Mouse (Mus musculus): ENCODE data around the gene Nploc4.

Nploc4 gene

GRCm38 (mm10) chr11:120378031-120378610, 59.4 kb downstream of the Nploc4 start:
- no peak for DNase-seq (ENCODE audit: extremely low spot score)

DNA sequence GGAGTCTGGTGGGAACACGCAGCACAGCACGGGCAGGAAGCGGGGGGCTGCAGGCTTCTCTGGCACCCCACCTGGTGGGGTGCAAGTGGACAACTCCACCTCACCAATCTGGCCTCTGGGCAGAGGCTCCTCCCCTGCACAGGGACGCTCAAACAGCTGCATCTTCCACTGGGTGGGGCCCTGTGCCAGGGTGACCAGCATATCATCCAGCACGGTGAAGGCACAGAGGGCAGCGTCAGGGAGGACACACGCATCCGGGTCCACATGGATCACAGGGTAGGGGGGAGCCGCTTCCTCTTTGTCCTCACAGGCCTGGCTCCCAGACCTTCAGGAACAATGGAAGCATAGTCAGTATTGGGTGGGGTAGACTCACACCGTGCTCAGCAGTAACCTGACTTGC, 60.2 kb downstream of the Nploc4 start:
- DNase-seq (ENCODE audit: extremely low spot score) = no peak

DNA sequence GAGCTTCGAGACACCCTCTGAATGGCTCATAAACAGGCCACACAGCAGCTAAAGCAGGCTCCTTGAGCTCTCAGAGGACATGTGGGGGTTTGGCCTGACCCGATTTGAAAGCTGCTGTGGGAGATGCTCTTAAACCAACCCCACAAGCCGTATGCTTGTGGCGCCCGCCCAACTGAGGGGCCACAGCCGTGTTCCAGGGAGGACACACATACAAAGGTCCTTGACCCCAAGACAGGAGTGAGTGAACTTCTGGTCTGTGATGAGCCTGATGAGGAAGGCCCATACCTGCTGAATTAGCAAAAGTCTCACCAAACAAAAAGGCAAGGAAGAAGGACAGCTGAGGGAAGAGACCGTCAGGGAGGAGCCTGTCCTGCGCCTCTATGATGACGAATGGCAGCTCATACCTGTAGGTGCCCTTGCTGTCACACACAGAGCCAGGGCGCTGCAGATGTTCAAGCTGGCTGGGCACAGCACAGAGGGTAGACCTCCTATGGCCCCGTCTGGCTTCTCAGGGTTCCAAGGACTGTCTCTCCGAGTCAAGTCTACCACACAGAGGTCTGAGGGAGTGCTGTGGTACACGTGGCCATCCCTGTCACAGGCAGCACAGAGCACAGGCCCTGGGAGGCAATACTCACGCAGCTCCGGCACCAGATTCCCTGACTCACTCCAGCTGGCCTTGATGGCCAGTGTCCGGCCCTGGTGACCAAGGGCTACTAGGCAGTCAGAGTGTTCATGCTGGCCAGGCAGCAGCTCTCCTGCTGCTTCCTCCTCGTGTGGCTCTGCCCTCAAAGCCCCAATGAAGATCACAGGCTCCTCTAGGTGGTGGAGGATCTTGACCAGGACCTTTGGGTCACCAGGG, 61.0 kb downstream of the Nploc4 start:
- DNase-seq (ENCODE audit: extremely low spot score) = no peak

GRCm38 (mm10) chr11:120375324-120375723, 62.2 kb downstream of the Nploc4 start:
- no peak for DNase-seq (ENCODE audit: extremely low spot score)

DNA sequence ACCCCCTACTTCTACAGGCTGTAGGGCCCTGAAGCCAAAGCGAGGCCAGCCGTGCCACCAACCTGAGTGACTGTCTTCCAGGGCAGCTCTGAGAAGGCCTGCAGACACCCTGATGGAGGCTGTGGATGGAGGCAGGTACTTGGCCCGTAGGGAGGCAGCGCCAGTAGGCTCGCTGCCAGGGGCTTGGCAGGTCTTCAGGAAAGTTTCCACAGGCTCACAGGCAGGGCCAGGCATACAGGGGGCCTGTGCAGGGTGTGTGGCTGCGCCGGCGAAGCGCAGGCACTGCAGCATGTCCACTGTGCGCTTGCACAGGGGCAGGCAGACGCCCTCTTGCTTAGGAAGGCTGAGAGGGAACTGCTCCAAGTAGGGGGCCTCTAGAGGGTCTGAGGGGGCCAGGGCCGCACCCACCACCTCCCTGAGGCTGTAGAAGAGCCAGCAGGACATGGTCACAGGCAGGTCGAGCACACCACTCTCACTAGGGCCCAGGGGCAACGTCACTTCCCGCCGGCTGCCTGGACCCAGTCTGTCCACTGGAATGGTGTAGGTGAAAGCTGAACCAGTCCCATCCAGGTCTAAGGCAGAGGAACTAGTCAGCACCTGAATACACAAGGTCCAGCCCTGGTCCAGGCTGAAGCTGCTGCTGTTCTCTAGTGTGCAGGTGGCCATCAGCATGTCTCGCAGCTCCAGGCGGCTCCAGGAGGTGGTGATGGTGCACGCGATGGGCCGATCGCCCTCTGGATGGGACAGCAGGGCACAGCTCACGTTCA, 63.5 kb downstream of the Nploc4 start:
- DNase-seq (ENCODE audit: extremely low spot score) = no peak

GRCm38 (mm10) chr11:120373025-120373424, 64.5 kb downstream of the Nploc4 start:
- no peak for DNase-seq (ENCODE audit: extremely low spot score)

- DNase-seq (ENCODE audit: extremely low spot score) = peak; percentile 49
These were observed 67.9 kb downstream of the Nploc4 start for GRCm38 (mm10) chr11:120369656-120370055.

DNA sequence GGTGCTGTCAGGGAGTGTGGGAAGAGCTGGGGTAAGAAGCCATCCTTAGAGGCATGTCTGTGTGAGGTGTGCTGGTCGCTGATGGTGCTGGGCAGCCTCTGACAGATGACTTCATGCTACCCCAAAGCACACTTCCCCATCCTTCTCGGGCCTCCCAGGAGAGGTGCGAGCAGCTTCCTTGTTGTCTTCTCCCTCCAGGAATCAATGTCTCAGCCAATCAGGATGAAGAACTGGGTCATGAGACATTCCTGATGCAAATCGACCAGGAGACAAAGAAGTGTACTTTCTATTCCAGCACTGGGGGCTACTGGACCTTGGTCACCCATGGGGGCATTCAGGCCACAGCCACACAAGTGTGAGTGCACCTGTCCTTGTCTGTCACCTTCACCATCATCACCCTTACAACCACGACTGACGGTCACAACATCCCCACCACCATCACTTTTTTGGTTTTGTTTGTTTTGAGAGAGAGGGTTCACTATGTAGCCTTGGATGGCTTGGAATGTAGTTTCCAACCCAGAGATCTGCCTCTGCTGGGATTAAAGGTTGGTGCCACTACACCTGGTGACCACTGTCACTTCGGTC, 71.0 kb downstream of the Nploc4 start:
- DNase-seq (ENCODE audit: extremely low spot score) = no peak

DNA sequence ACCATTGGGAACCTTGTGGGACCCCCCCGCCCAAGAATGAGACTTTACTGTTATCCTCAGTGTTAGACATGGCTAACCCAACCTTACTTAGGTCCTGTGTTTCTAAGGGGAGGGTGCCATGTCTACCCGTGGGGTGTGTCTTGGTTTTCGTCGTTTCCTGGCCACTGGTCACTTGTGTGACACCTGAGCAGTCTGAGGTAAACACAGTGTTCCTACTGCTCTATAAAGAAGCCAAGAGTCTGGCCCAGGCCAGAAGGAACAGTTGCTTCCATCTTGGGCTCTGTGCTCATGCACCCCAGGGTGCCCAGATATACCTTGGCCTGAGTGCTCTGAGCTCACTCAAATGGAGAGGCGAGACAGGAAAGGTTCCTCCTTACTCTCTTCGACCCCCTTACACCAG, 74.6 kb downstream of the Nploc4 start:
- no peak for DNase-seq (ENCODE audit: extremely low spot score)

DNA sequence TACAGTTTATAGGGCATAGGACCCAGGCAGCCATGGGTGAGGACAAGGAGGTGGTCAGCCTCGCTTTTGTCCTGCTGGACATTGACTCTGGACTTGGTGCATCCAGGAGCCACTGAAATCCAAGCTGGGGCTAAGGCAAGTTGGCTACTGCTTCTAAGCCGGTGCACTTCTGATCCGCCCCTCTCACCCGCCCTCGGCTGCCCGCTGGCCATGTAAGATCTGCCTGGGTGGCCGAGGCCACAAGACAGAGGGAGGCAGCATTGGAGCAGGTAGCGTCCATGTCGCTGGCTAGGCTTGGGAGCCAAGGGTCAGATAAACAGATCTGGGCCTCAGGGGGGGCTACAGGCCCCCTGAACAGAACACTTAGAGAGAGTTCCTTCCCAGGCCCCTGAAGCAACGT, 76.2 kb downstream of the Nploc4 start, which contains the start of gene Fscn2:
Fscn2 (plus strand) TSS at position 240 of the 400 bp plus-strand sequence.
- no peak for DNase-seq (ENCODE audit: extremely low spot score)

GRCm38 (mm10) chr11:120360755-120361154, 76.8 kb downstream of the Nploc4 start:
- no peak for DNase-seq (ENCODE audit: extremely low spot score)

DNA sequence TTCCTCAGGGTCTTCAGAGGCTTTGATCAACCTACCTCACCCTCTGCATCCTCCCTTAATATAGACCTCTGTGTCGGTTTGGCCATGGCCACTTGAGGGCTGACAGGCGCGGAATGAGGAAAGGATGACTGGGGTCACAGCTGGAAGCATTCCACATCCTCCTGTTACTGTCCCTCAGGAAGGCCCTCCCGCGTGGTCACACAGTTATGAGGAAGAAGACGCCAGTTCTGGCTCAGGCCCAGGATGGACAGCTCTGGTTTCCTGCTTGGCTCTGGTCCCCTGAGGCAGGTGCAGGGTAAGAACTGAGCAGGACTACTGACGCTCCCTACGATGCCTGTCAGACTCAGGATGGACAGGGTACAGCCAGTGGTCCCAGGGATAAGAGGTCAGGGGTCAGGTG, 77.4 kb downstream of the Nploc4 start:
- DNase-seq (ENCODE audit: extremely low spot score) = no peak

DNA sequence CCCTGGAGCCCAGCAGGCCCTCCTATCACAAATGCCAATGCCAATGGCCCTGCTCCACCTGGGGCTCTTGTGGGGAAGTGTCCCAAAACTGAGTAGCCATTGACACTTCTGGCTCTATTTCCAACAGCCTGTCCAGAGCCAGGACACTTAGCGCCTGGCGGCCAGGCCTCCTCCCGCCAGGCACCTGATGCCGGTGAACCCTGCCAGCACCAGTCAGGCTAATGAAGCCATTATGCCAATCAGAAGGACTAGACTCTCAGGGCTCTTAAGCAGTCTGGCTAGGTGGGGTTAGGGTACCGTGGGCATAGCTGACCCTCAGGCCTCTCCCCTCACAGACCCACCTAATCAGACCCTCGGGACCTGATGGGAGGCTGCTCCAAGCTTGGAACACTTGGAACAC, 78.1 kb downstream of the Nploc4 start:
- DNase-seq (ENCODE audit: extremely low spot score) = no peak

DNA sequence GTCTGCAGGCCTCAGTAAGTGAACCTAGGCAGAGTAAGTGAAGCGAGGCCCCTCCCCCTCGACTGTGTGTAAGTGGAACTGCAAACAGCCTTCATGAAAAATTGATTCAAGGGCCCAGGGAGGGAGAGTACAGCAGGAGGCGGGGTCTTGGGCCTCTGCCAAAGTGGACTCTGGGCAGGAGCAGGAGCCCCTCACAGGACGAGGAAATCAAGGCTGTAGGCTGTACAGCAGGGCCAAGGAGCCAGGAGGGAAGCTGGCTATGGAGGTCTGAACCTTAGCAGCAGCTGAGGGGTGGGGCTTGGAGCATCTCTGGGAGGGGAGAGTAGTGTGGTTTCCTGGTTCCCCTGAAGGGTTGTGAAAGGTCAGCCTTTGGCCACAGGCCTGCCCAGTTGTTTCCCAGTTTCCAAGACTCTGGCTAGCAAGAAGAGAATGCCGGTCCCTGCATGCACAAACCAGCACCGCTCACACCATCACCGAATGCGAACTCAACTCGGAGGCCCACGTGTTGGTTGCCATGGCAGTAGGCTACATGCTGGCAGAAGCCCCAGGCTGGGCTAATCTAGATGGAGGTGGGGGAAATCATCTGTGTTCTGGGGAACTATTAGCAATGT, 79.6 kb downstream of the Nploc4 start:
- peak; percentile 42 for DNase-seq (ENCODE audit: extremely low spot score)

DNA sequence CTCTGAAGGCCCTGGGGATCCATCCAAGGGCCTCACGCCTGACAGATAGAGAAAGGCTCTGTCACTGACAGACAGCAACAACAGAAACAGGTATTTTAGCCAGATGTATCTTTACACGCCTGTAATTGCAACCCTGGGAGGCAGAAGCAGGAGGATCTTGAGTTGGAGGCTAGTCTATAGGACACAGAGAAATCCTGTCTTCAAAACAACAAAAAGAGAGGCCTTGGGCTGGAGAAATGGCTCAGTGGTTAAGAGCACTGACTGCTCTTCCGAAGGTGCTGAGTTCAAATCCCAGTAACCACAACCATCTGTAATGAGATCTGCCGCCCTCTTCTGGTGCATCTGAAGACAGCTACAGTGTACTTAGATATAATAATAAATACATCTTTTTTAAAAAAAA, 80.6 kb downstream of the Nploc4 start:
- no peak for DNase-seq (ENCODE audit: extremely low spot score)

DNA sequence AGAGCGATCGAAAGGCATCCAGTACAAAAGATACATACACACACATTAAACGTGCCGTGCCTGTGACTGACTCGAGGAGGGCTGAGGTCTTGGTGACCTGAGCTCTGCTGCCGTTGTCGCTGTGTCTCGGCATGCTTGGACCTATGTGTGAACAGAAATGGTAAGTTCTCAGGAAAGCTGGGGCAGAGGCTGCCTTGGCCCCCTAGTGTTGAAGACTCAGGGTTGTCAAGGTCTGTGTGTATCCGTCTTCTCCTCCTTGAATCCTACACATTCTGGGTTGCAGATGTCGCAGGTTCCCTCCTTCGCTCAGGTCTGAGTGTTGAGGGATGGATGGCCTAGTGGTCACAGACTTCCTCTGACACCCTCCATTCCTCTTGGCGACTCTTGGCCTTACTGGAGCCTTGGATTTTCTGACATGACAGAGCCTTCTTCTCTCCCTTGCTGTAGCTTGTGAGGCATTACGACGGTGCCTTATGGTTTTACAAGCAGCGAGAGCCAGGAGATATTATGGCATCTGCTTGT, 81.1 kb downstream of the Nploc4 start:
- no peak for DNase-seq (ENCODE audit: extremely low spot score)

- DNase-seq (ENCODE audit: extremely low spot score) = no peak
These were observed 82.0 kb downstream of the Nploc4 start for GRCm38 (mm10) chr11:120355277-120356039.

GRCm38 (mm10) chr11:120354304-120355276, 82.9 kb downstream of the Nploc4 start:
- DNase-seq (ENCODE audit: extremely low spot score) = no peak

DNA sequence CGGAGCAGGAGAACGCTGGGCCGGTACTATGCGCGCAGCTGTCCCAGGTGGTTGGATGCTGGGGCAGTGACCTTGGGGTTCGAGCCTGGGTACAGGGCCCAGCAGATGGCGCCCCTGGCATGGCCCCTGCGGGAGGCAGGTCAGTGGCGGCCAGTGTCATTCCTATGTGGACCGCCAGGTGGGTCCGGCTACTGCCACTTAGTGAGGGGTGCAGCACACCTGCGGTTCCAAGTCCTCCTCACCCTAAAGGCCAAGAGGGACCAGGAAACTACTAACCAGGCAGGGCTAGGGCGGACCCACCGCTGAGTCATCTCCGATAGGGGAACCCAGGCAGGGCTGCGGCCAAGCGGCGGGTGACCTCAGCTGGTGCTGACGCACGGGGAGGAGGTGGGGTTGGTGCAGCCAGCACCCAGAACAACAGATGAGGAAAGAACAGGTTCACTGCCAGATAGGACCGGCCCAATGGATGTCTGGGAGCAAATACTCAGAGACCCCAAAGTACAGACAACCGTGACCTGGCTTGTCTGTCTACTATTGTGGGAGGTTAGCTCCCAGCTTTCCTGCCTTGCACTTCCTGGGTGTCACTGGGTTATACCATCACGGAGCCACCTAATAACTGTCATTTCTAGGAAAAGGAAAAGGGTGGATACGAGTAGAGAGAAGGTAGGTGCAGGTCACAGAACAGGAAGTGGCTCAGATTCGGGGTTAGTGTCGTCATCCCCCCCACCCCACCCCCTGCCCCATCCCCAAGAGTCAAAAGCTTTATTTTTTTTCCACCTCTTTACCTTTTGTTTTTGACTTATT, 83.8 kb downstream of the Nploc4 start:
- peak; percentile 73 for DNase-seq (ENCODE audit: extremely low spot score)

Data from embryo, embryonic 9.5 days (tissue).